ENCODE assay signal across 8 mouse cellular contexts in the genomic region with DNA sequence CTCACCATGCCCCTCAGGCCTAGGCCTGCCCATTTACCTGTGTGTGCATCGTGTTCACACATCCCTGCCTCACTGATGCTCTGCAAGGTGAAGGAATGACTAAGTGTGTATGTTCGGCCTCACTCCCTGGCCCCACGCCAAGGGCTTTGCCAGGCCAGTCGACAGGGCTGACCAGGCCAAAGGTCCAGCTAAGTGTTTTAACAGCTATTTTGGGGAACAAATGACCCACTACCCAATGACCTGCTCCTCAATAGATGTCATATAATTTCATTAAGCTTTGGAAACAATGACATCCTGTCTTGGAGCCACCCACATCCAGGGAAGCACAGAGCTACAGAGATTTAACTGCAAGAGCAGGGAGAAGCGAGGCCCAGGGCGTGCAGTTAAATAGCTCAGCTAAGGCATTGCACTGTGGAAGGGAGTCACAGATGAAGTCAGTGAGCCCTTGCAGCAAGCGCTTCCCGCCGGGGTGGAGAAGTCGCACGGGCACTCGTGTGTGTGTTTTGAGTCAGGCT. TPM values are rescaled to one million over a fixed set of nuclear protein-coding genes. Genes with fewer than 3 reads are reported as not detected.
DNase-seq lines count a peak whose midpoint lies in the region; ATAC-seq lines count a peak whose summit lies in the region.

No protein-coding gene starts in this region.

- H3K27me3 ChIP-seq in limb, embryonic 12.5 days: no peaks in the 10 kb centered on the region
- no peaks in the 10 kb centered on the region for H3K27me3 ChIP-seq in limb, embryonic 10.5 days (ENCODE audit: low read depth, poor library complexity, severe bottlenecking)
- H3K27me3 ChIP-seq in heart, embryonic 14.5 days (ENCODE audit: control insufficient read depth, insufficient read depth, low read length): no peaks in the 10 kb centered on the region
- no peaks in the 10 kb centered on the region for H3K27me3 ChIP-seq in midbrain, embryonic 15.5 days (replicated peaks)

- H3K27ac ChIP-seq in limb, embryonic 12.5 days: peak overlapping the region; percentile 74
- H3K27ac ChIP-seq in limb, embryonic 10.5 days: no peak overlapping the region
- H3K27ac ChIP-seq in heart, embryonic 14.5 days (replicated peaks in 1 of 2; ENCODE audit: control insufficient read depth in 1 of 2, insufficient read depth in 1 of 2, low read depth in 2 of 2, low read length in 2 of 2): peak overlapping the region; percentile 13 to 66
- H3K27ac ChIP-seq in midbrain, embryonic 15.5 days: peak overlapping the region; percentile 59

- no peak for ATAC-seq in limb, embryonic 12.5 days (ENCODE audit: insufficient number of reproducible peaks, insufficient read depth, low FRiP score, low TSS enrichment, low read depth)
- no peak for ATAC-seq in heart, embryonic 14.5 days (ENCODE audit: insufficient number of reproducible peaks, insufficient read depth, low FRiP score, low read depth)
- ATAC-seq in midbrain, embryonic 15.5 days (replicated peaks): no peak

- WGBS in limb, embryonic 12.5 days: 76% methylated on average over 12 of the region's 12 CpGs
- 81% methylated on average over 12 of the region's 12 CpGs for WGBS in limb, embryonic 10.5 days
- 48% methylated on average over 12 of the region's 12 CpGs for WGBS in heart, embryonic 14.5 days
- 69% methylated on average over 12 of the region's 12 CpGs for WGBS in midbrain, embryonic 15.5 days

- DNase-seq in limb, embryonic 10.5 days (ENCODE audit: low spot score): no peak
- DNase-seq in cerebellum, adult 8-10 months: peak; percentile 65
- peak; percentile 84 for DNase-seq in kidney, postnatal 14 days
- DNase-seq in layer of hippocampus, postnatal 25 days (ENCODE audit: extremely low spot score in 1 of 2, low spot score in 1 of 2): no peak
- no peak for DNase-seq in urinary bladder, postnatal 4 days (ENCODE audit: low spot score in 2 of 2)

- H3K9me3 ChIP-seq in limb, embryonic 12.5 days: no peaks in the 10 kb centered on the region
- no peaks in the 10 kb centered on the region for H3K9me3 ChIP-seq in limb, embryonic 10.5 days (replicated peaks)
- no peaks in the 10 kb centered on the region for H3K9me3 ChIP-seq in heart, embryonic 14.5 days (ENCODE audit: control insufficient read depth, low read length)
- H3K9me3 ChIP-seq in midbrain, embryonic 15.5 days: no peaks in the 10 kb centered on the region

- H3K36me3 ChIP-seq in limb, embryonic 12.5 days: peaks cover 15% of the 10 kb centered on the region; the same call in 1 of the 2 replicates
- H3K36me3 ChIP-seq in limb, embryonic 10.5 days: peaks cover 25% of the 10 kb centered on the region
- peaks cover 12% of the 10 kb centered on the region; the same call in 1 of the 2 replicates for H3K36me3 ChIP-seq in heart, embryonic 14.5 days (ENCODE audit: control insufficient read depth, insufficient read depth, low read length)
- no peaks in the 10 kb centered on the region for H3K36me3 ChIP-seq in midbrain, embryonic 15.5 days (replicated peaks)

- no peak overlapping the region for H3K4me2 ChIP-seq in limb, embryonic 12.5 days
- no peak overlapping the region for H3K4me2 ChIP-seq in heart, embryonic 14.5 days (ENCODE audit: low read length)
- H3K4me2 ChIP-seq in midbrain, embryonic 15.5 days: no peak overlapping the region

- no peak overlapping the region for H3K9ac ChIP-seq in limb, embryonic 12.5 days (replicated peaks)
- H3K9ac ChIP-seq in heart, embryonic 14.5 days (ENCODE audit: low read length): peak overlapping the region; percentile 41; the same call in 1 of the 2 replicates
- H3K9ac ChIP-seq in midbrain, embryonic 15.5 days: no peak overlapping the region

- peaks cover 31% of the 10 kb centered on the region for H3K4me1 ChIP-seq in limb, embryonic 12.5 days (replicated peaks)
- peaks cover 23% of the 10 kb centered on the region for H3K4me1 ChIP-seq in limb, embryonic 10.5 days
- peaks cover 22 to 35% of the 10 kb centered on the region in 2 experiments for H3K4me1 ChIP-seq in heart, embryonic 14.5 days (ENCODE audit: control insufficient read depth in 2 of 2, insufficient read depth in 2 of 2, low read length in 2 of 2)
- H3K4me1 ChIP-seq in midbrain, embryonic 15.5 days: peaks cover 22% of the 10 kb centered on the region

- no peak overlapping the region for H3K4me3 ChIP-seq in limb, embryonic 12.5 days (replicated peaks)
- H3K4me3 ChIP-seq in limb, embryonic 10.5 days: no peak overlapping the region
- no peak overlapping the region for H3K4me3 ChIP-seq in heart, embryonic 14.5 days (ENCODE audit: control insufficient read depth in 1 of 2, insufficient read depth in 1 of 2, low read depth in 1 of 2, low read length in 2 of 2)
- H3K4me3 ChIP-seq in midbrain, embryonic 15.5 days: no peak overlapping the region

RNA-seq across cellular contexts. Expression of a gene that starts 40.5 kb away (rescaled TPM):
- 18.0 and 19.4 TPM in 2 replicates for polyA plus RNA-seq in limb, embryonic 12.5 days (2016; fragmentation: Nextera tagmentation; extraction: Ambion mirVana)
- 23.5 and 26.1 TPM in 2 replicates for polyA plus RNA-seq in limb, embryonic 10.5 days (2016; fragmentation: Nextera tagmentation; extraction: Ambion mirVana)
- polyA plus RNA-seq in heart, embryonic 14.5 days (2014; fragmentation: Nextera tagmentation; extraction: Ambion mirVana): 30.2 and 36.9 TPM in 2 replicates
- 42.5 and 42.8 TPM in 2 replicates for polyA plus RNA-seq in midbrain, embryonic 15.5 days (2015; fragmentation: Nextera tagmentation; extraction: Ambion mirVana)
- 10 to 100 TPM; 14.7 to 18.3 TPM for total RNA-seq in layer of hippocampus, postnatal 25 days (2021)

RNA-seq across cellular contexts. Expression of a gene that starts 41.1 kb away (rescaled TPM):
- polyA plus RNA-seq in limb, embryonic 12.5 days (2016; fragmentation: Nextera tagmentation; extraction: Ambion mirVana): 90.7 and 103 TPM in 2 replicates
- 114 and 121 TPM in 2 replicates for polyA plus RNA-seq in limb, embryonic 10.5 days (2016; fragmentation: Nextera tagmentation; extraction: Ambion mirVana)
- polyA plus RNA-seq in heart, embryonic 14.5 days (2014; fragmentation: Nextera tagmentation; extraction: Ambion mirVana): 120 and 121 TPM in 2 replicates
- 100 and 109 TPM in 2 replicates for polyA plus RNA-seq in midbrain, embryonic 15.5 days (2015; fragmentation: Nextera tagmentation; extraction: Ambion mirVana)
- total RNA-seq in layer of hippocampus, postnatal 25 days (2021): 100 to 1,000 TPM; 114 to 118 TPM

Comparison
In these comparisons a context has a peak if more than half of its experiments do, and no peak if none do; other contexts are left out.
1. DNase-seq: peak in cerebellum, adult 8-10 months (single experiment) and kidney, postnatal 14 days (single experiment); none in limb, embryonic 10.5 days (single experiment), layer of hippocampus, postnatal 25 days (0 of 2) and urinary bladder, postnatal 4 days (0 of 2).